Mouse (Mus musculus): ENCODE measurements around the gene Rnf213.

DNA sequence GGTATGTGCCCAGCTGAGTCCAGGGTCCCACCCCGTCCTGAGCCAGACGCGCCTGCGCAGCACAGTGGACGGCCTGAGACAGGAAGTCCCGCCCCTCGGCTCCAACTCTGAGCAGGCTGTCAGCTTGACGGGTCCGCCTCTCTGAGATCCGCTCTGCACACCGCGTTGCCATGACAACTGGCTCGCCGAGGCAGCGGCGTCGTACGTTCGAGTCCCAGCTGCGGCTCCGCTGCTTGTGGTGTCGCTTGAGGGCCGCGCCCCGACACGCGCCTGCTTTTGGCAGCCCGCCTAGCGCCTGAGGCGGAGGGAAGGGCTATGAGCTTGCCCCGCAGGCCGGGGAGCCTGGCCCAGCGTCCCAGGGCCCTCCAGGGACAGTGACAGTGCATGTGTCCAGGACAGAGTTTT lies 131.6 kb downstream of the Rnf213 start:
- peak in 2 of 3 experiments; percentile 23 to 28 for TF ChIP-seq MYOD1 (IDR thresholded peaks at IDR 0.05; ENCODE audit: control insufficient read depth in 1 of 3, insufficient read length in 2 of 3, low read depth in 2 of 3)
- TF ChIP-seq POLR2A (IDR thresholded peaks at IDR 0.05; ENCODE audit: insufficient read length, low read depth) = peak; percentile 25
- TF ChIP-seq TCF3 (IDR thresholded peaks at IDR 0.05; ENCODE audit: insufficient read length, low read depth) = no peak
- no peak for TF ChIP-seq E2F4 (IDR thresholded peaks at IDR 0.05; ENCODE audit: insufficient read depth)
- TF ChIP-seq TCF12 (IDR thresholded peaks at IDR 0.05; ENCODE audit: insufficient read depth, poor library complexity, severe bottlenecking) = no peak
